In genomic region chrX:7692862-7693261, GRCm38 (mm10) we compare ENCODE assay signal across 8 mouse cellular contexts. TPM values are rescaled to one million over a fixed set of nuclear protein-coding genes. Genes with fewer than 3 reads are reported as not detected.
DNase-seq lines count a peak whose midpoint lies in the region; ATAC-seq and TF ChIP-seq lines count a peak whose summit lies in the region.

No protein-coding gene starts in this region.

- WGBS in midbrain, embryonic 11.5 days = 44% methylated on average over 4 of the region's 4 CpGs

- H3K27me3 ChIP-seq in midbrain, embryonic 11.5 days (ENCODE audit: control insufficient read depth, insufficient read depth, low read length) = no peaks in the 10 kb centered on the region

- no peaks in the 10 kb centered on the region for H3K4me1 ChIP-seq in midbrain, embryonic 11.5 days (ENCODE audit: control insufficient read depth, insufficient read depth, low read length)

- H3K4me3 ChIP-seq in layer of hippocampus, adult 2 months = no peak overlapping the region
- no peak overlapping the region for H3K4me3 ChIP-seq in midbrain, embryonic 11.5 days (ENCODE audit: low read depth, low read length)

- no peaks in the 10 kb centered on the region for H3K36me3 ChIP-seq in midbrain, embryonic 11.5 days (ENCODE audit: control insufficient read depth, insufficient read depth, low read length)

- peak; percentile 72 for TF ChIP-seq CTCF in layer of hippocampus, adult 2 months (conservative IDR thresholded peaks at IDR 0.05)

- H3K4me2 ChIP-seq in midbrain, embryonic 11.5 days = no peak overlapping the region

- no peak overlapping the region for H3K27ac ChIP-seq in layer of hippocampus, adult 2 months
- no peak overlapping the region for H3K27ac ChIP-seq in midbrain, embryonic 11.5 days (ENCODE audit: low read depth, low read length)

- H3K9me3 ChIP-seq in midbrain, embryonic 11.5 days (ENCODE audit: control insufficient read depth, low read length) = no peaks in the 10 kb centered on the region

- ATAC-seq in granulocyte monocyte progenitor cell, adult 5-6 weeks (replicated peaks; ENCODE audit: poor library complexity, severe bottlenecking) = peak; percentile 69
- ATAC-seq in midbrain, embryonic 11.5 days (ENCODE audit: low FRiP score) = no peak

- no peak overlapping the region for H3K9ac ChIP-seq in midbrain, embryonic 11.5 days (ENCODE audit: low read length)

- peak; percentile 45 for DNase-seq in adrenal gland, postnatal 10 days
- DNase-seq in adrenal gland, adult 18-20 months (ENCODE audit: low spot score in 2 of 2) = no peak
- no peak for DNase-seq in layer of hippocampus, adult 2 months (ENCODE audit: low spot score in 2 of 2)
- DNase-seq in layer of hippocampus, adult 9-10 months (ENCODE audit: low spot score) = no peak
- peak; percentile 83 for DNase-seq in naive thymus-derived CD4-positive, alpha-beta T cell, adult 2 months (ENCODE audit: low read depth)
- no peak for DNase-seq in frontal cortex, postnatal 10 days (ENCODE audit: low spot score in 2 of 2)
- DNase-seq in midbrain, embryonic 11.5 days (ENCODE audit: low spot score, missing footprints) = no peak

RNA-seq across cellular contexts. Expression of gene Gpkow, which starts 4.1 kb away (rescaled TPM):
- total RNA-seq in adrenal gland, postnatal 10 days (2021) = 10 to 100 TPM; 38.0 to 40.1 TPM
- 10 to 100 TPM; 48.0 to 59.9 TPM for total RNA-seq in adrenal gland, adult 18-20 months (2021)
- total RNA-seq in layer of hippocampus, adult 2 months (2021) = 10 to 100 TPM; 32.6 to 40.6 TPM
- 18.9 and 21.2 TPM in 2 replicates for total RNA-seq in granulocyte monocyte progenitor cell, adult 5-6 weeks (2014; fragmentation: Nextera tagmentation)
- 30.4 and 32.7 TPM in 2 replicates for total RNA-seq in granulocyte monocyte progenitor cell, adult 5-6 weeks (2017)
- polyA plus RNA-seq in midbrain, embryonic 11.5 days (2014; fragmentation: Nextera tagmentation; extraction: Ambion mirVana) = 42.8 and 44.4 TPM in 2 replicates

RNA-seq across cellular contexts. Expression of gene Magix, which starts 11.8 kb away (rescaled TPM):
- 1 to 10 TPM; 5.3 to 5.8 TPM for total RNA-seq in adrenal gland, postnatal 10 days (2021)
- under 1 TPM; 0.46 to 0.64 TPM for total RNA-seq in adrenal gland, adult 18-20 months (2021)
- under 1 TPM; 0.31 to 0.52 TPM for total RNA-seq in layer of hippocampus, adult 2 months (2021)
- total RNA-seq in granulocyte monocyte progenitor cell, adult 5-6 weeks (2014; fragmentation: Nextera tagmentation) = not detected in 2 replicates
- 0.17 TPM in 1 of 2 replicates, not detected in the other for total RNA-seq in granulocyte monocyte progenitor cell, adult 5-6 weeks (2017)
- not detected in 2 replicates for polyA plus RNA-seq in midbrain, embryonic 11.5 days (2014; fragmentation: Nextera tagmentation; extraction: Ambion mirVana)

RNA-seq across cellular contexts. Expression of gene Wdr45, which starts 21.3 kb away (rescaled TPM):
- total RNA-seq in adrenal gland, postnatal 10 days (2021) = 10 to 100 TPM; 57.2 to 57.5 TPM
- 10 to 100 TPM; 45.4 to 62.8 TPM for total RNA-seq in adrenal gland, adult 18-20 months (2021)
- 10 to 100 TPM; 63.9 to 68.2 TPM for total RNA-seq in layer of hippocampus, adult 2 months (2021)
- total RNA-seq in granulocyte monocyte progenitor cell, adult 5-6 weeks (2014; fragmentation: Nextera tagmentation) = 24.1 and 31.2 TPM in 2 replicates
- total RNA-seq in granulocyte monocyte progenitor cell, adult 5-6 weeks (2017) = 22.5 and 27.6 TPM in 2 replicates
- polyA plus RNA-seq in midbrain, embryonic 11.5 days (2014; fragmentation: Nextera tagmentation; extraction: Ambion mirVana) = 12.8 and 14.1 TPM in 2 replicates

RNA-seq across cellular contexts. Expression of gene Plp2, which starts 21.7 kb away (rescaled TPM):
- total RNA-seq in adrenal gland, postnatal 10 days (2021) = 10 to 100 TPM; 71.5 to 72.6 TPM
- 10 to 100 TPM; 54.4 to 68.4 TPM for total RNA-seq in adrenal gland, adult 18-20 months (2021)
- total RNA-seq in layer of hippocampus, adult 2 months (2021) = 1 to 10 TPM; 4.9 to 5.4 TPM
- total RNA-seq in granulocyte monocyte progenitor cell, adult 5-6 weeks (2014; fragmentation: Nextera tagmentation) = 51.4 and 73.9 TPM in 2 replicates
- total RNA-seq in granulocyte monocyte progenitor cell, adult 5-6 weeks (2017) = 16.0 and 20.9 TPM in 2 replicates
- 36.3 and 36.9 TPM in 2 replicates for polyA plus RNA-seq in midbrain, embryonic 11.5 days (2014; fragmentation: Nextera tagmentation; extraction: Ambion mirVana)

RNA-seq across cellular contexts. Expression of gene Gm45208, which starts 29.2 kb away (rescaled TPM):
- not detected for total RNA-seq in adrenal gland, postnatal 10 days (2021)
- under 1 TPM in 1 of 2 experiments, not detected in 1; 0.58 TPM for total RNA-seq in adrenal gland, adult 18-20 months (2021)
- not detected for total RNA-seq in layer of hippocampus, adult 2 months (2021)
- total RNA-seq in granulocyte monocyte progenitor cell, adult 5-6 weeks (2014; fragmentation: Nextera tagmentation) = not detected in 2 replicates
- total RNA-seq in granulocyte monocyte progenitor cell, adult 5-6 weeks (2017) = not detected in 2 replicates
- polyA plus RNA-seq in midbrain, embryonic 11.5 days (2014; fragmentation: Nextera tagmentation; extraction: Ambion mirVana) = 0.22 TPM in 1 of 2 replicates, not detected in the other

Comparison
In these comparisons a context has a peak if more than half of its experiments do, and no peak if none do; other contexts are left out.
1. DNase-seq: peak in adrenal gland, postnatal 10 days (single experiment) and naive thymus-derived CD4-positive, alpha-beta T cell, adult 2 months (single experiment); none in adrenal gland, adult 18-20 months (0 of 2), layer of hippocampus, adult 2 months (0 of 2), layer of hippocampus, adult 9-10 months (single experiment), frontal cortex, postnatal 10 days (0 of 2) and midbrain, embryonic 11.5 days (single experiment).